Mouse (Mus musculus): Measurements from ENCODE around the gene Tapbp.

DNA sequence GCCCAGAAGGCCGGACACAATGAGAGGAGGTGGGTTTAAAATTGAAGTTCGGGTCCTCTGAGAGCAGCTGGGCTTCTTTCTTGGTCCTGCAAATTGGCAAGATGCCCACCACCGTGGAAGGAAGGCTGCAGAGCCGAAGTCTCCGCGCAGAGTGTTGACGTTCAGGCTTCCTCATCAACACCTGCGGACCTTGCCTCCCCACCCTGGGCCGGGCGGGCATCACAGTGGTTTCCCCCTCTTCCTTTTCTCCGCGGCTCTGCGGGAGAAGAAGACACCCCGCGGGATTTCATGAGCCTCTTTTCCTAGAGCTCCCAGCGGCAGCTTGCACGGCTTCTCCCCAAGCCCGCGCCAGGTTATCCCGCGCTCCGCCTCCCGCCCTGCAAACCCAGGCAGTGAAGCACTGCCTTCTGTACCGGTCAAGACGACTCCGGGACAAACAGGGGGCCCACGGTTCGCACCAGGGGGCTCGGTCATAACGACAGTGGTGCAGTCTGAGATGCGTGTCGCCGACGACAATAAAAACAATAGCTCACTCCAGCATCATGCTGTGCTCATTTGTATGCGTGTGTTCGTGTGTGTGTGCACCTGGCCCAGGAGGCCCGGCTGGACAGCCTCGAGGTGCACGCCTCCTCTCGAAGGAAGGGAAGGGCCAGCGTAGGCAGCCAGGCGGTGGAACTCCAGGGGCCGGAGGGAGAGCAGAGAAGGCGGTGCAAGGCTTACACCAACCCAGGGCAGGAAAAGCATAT, 7.2 kb upstream of the Tapbp start:
- no peak for TF ChIP-seq CTCF (IDR thresholded peaks at IDR 0.05; ENCODE audit: insufficient read depth, low read length)
- no peak for TF ChIP-seq POLR2A (IDR thresholded peaks at IDR 0.05; ENCODE audit: borderline replicate concordance, extremely low read depth, low read depth, low read length)
